Mouse (Mus musculus) lung, postnatal 4 days (tissue): ENCODE results near the gene Gm43951.
"Not testable (repeated sequence)": the region's sequence is repeated elsewhere in the genome, so short reads cannot be mapped to it uniquely, and the experiment has no call there.

Source experiments
- DNase-seq, 2 experiments: peaks; one replicate each; pipeline ENCODE4 v3.0.0; 2021

Gm43951 gene

DNA sequence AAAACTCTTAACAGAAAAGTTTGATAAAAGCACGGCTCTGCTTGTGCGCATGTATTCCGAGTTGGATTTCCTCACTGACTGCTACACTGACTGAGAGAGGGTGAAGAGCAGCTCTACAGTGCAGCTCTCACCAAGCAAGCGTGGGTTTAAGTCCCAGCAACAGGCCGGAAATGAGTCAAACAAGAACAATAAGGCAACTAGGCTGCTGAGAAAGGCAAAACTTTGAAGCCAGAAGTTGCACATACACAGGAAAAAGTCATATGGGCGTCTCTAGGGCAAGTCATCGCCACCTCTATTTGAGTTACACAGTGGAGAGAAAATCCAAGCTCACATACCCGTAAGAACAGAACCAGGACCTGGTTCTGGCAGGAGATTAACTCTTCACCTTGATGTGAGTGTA is 10.1 kb downstream of the Gm43951 start:
- no peak for DNase-seq

DNA sequence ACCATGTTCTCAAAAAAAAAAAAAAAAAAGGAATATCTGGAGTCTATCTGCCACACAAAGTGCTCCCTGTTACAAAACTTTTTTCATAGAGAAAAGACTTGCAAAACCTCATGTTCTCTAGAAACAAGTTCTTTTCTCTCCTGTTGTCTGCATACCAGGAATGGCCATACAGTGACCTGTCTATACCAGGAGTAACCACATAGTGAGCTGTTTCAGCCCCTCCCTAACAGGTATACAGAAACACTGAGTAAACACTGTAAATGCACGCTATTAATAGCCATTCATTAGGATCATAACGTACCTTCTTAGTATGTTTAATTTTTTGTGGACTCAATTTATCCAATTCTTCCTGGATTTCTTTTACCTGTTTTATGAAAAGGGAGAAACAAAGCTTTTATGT is 12.4 kb downstream of the Gm43951 start:
- no peak for DNase-seq

DNA sequence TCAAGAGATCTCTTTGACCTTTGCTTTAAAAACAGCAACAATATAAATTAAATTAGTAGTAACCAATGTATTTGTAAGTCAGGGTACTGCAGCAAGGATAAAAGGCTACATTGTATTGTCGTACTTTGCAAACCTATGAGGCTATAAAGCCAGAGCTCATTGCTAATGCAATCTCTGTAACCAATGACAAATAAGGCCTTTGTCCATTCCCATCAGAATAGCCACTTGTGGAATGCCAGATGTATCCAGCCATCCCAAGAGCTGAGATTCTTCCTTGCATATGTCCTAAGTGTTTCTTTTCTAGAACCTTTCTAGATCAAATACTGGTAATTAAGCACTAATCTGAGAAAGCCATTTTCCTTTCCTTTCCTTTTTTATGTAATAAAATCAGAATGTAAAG is 15.8 kb downstream of the Gm43951 start:
- no peak for DNase-seq

DNA sequence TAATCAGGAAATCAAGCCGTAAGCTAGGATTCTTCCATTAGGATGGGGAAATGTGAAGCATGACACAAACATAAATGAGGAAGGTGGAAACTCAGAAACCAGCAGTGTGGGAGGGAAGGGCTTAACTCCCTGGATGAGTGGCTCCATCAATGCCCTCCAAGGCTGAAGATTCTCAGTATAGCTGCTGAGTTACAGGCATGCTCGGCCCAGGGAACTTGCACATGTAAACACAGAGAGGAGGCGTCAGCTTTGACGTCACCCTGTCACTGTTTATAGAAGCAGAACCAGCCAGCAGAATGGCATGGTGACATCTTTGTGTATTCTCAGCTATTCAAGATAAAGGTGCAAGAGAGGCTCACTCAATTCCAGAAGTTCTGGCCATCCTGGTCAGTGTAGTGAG is 22.4 kb downstream of the Gm43951 start:
- peak in 1 of 2 experiments; percentile 31 for DNase-seq

DNA sequence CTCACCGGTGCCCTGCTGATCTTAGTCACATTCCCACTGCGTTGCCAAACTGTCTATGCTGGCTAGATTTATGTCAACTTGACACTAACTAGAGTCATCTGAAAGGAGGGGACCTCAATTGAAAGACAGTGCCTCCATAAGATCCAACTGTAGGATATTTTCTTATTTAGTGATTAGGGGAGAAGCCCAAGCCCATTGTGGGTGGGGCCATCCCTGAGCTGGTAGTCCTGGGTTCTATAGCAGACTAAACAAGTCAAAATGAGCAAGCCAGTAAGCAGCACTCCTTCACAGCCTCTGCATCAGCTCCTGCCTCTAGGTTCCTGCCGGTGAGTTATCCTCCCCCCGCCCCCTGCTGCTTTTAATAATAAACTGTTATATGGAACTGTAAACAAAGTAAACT is 25.5 kb downstream of the Gm43951 start:
- no peak for DNase-seq

DNA sequence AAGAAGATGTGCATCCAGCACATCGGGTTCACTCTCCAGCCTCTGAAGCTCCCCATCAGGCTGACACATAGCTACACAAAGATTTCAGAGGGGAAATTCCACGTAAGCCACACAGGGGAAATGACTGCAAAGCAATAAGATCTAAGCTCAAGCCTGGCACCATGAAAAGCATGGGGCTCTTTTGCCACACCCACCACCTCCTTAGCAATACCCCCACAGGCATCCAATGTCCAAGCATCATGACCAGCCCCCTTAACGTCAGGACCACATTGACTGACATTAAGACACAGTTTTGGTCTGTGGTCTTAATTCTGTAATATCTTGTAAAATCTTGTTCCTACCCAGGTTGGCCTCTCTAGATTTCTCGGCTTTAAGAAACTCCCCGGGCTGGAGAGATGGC is 26.1 kb downstream of the Gm43951 start:
- no peak for DNase-seq

DNA sequence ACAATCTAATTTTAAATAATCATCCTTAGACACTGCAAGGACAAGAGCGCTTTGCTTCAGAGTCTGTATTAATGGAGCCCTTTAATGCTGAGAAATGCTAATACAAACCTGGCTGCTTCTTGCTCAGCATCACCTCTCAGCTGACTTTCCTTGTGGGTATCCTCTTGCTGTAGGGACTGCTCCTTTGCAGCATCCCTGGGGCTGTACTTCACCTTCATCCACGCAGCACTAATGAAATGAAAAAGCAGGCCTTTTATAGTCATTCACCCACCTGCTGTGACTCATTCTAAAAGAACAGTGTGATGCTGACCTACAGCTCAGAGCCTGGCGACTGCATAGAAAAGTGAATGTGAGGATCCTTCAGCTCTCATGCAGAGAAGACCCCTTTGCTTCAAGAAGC is 30.1 kb downstream of the Gm43951 start:
- no peak for DNase-seq

DNA sequence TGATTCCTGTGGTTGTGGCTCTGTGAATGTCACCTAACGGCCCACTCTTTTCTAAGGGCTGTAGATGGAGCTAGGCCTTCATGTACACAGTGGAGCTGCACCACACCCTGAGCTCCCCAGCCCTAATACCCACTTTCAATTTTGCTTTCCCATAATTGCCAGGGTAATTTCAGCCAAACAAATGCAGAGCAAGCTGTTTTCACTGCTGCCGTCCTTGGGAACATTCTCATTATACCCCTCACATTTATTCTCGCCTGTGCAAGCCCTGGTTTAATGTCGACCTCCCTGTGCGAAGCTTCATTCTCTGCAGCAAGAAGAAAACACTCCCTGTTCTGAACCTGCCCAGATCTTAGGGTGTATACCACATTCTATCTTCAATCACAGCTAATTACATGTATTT is 30.7 kb downstream of the Gm43951 start:
- no peak for DNase-seq

DNA sequence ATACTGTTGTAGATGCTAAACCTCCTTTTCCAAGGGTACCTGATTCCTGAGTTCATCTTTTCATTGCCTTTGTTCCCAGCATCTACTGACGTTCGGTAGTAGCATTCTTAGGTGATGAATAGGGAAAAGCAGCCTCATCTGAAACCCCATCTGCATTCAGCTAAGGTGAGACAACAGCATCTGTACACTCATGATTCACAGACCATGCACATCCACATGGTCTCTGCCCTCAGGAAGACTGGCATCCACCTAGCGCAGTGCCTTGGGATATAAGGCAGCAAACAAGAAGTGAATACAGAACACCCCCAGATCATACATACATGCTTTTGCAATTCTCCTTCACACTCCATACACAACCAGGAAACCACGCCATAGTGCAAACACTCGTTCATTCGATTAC is 31.9 kb downstream of the Gm43951 start:
- DNase-seq, result no peak

DNA sequence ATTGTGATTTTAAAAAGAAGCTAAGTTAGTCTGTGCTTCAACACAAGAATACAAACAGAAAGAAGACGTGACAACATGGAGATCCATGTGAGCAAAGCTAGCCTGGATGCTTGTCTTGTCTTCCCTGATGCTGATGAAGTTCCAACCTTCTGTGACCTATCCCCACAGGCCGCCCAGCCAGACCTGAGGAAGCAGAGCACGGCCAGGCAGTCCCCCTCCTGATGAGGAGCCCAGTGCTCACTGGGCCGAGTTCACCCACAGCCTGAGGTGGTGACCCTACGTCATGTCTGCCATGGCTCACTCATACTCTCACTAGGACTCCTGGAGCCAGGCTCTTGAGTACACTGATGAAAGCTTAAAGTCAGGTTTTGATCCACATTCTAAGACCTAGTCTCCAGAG is 33.1 kb downstream of the Gm43951 start:
- no peak for DNase-seq

DNA sequence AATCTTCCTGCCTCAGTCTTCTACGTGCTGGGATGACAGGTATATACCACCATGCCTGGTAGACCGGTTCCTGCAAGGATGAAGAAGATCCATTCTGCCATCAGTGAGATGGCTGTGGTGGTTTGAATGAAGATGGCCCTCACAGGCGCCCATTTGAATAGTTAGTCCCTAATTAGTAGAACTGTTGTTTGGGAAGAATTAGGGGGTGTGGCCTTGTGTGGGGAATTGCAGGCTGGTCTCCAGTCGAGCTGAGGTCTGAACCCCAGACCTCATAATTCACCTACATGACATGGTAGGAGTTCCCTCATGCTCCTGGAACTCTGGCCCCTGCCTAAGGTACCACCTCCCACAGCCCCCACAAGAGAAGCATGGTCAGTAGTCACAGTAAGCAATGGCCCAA is 34.7 kb downstream of the Gm43951 start:
- not testable (repeated sequence) for DNase-seq

DNA sequence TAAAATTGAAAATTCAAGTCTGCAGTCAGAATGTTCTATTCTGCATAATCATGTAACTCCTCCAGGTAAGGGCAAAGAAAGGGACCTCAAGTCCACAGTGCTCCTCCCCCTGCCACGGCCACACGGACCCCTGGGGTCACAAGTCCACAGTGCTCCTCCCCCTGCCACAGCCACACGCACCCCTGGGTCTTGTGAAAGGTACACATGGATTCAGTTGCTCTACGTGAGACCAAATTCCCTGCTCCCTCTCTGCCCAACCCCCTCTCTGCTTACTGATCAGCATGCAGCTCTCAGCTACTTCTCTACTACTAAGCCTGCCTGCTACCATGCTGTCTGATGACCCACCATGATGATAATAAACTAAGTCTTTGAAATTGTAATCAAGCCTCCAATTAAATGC is 36.8 kb downstream of the Gm43951 start:
- DNase-seq, result no peak

DNA sequence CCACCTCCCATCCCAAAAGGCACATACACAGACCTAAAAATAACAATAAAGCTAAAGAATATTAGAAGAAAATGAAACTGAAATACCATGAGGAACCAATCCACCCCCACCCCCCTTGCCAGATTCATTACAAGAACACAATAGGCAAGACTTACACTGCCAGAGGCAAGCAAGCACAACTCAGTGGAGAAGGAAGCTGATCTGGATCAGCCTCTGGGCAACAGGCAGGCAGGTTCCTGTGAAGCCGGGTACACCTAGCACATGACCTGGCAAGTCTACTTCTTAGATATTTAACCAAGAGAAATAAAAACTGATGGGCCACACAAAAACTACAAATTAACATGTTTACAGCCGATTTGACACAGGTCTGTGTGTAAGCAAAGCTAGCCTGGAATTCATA is 43.4 kb downstream of the Gm43951 start:
- no peak for DNase-seq

DNA sequence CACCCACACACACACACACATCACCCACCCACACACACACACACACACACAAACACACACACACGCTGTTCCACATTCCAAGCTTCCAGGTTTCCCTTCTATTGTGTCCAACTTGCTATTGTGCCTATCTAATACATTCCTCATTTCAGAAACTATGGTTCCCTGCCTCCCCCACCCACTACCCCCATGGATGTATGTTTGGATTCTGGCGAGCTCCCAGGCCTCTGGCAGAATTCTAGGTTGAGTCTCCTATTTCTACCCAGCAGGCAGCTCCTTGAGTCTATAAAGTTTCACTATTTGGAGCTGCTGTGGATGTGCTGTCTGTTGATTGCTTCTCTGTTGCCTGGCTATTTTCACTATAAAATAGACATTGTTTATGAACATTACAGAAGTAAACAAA is 50.0 kb downstream of the Gm43951 start:
- no peak for DNase-seq

DNA sequence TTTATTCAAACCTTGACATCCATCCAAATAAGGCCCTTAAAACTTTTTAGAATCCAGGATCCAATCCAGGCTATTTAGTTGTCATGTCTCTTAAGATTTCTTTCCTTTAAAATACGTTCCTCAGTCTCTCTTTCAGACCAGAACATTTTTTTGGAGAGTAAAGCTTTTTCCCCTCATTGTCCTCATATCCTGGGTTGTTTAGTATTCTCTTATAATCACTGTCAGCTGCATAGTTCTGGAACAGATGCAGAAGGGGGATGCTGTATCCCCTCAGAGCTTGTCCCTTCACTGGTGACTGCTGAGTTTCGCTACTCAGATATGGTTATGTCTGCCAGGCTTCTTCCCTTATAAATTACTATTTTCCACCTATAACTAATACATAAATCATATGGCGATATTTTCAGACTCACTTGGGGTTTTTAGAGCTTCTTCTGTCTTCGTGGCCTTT is 50.6 kb downstream of the Gm43951 start:
- DNase-seq, result no peak

DNA sequence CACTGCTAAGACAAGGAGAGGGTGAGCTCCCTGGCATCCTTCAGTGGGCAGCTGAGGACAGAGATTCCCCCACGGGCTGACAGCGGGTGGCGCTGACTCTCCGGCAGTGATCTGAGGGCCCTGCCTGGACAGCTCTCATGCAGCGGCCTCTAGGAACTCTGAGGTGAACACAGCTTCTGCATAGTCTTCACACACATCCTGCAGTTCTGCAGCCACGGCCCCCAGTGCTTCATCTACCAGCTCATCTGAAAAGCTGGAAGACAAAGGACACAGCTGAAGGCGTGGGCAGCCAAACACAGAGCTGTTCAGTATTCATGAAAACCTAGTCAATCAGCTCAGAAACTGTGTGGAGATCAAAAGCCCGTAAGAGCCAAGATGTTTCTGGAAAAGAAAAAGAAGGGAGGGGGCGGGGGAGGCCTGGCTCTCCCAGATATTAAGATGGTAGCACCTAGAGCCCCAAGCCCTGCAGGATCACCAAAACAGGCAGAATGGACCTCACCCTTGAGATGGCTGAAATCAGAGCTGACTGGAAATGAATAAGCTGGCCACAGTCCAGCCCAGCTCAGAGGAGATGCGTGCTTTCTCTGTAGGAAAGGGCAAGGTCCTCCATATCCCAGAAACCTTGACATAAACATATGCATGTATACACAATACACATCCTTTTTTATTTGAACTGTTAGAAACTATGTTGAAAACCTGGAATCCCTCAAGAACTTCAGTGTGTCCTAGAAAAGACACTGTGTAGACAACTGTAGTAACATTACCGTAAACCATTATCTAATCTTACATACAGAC is 51.3 kb downstream of the Gm43951 start:
- no peak for DNase-seq
